ENCODE assay signal across 8 mouse cellular contexts in genomic region chr11:103115163-103116007, GRCm38 (mm10). TPM values are rescaled to one million over a fixed set of nuclear protein-coding genes. Genes with fewer than 3 reads are reported as not detected.
A peak's percentile ranks its signal among the peaks of the same experiment; 100 is the strongest.
DNase-seq lines count a peak whose midpoint lies in the region; ATAC-seq and TF ChIP-seq lines count a peak whose summit lies in the region.

No protein-coding gene starts in this region.

- H3K9ac ChIP-seq in embryonic facial prominence, embryonic 13.5 days = peak overlapping the region; percentile 81
- H3K9ac ChIP-seq in heart, adult 2 months (ENCODE audit: low read depth, low read length) = peak overlapping the region; percentile 90
- peak overlapping the region; percentile 64 for H3K9ac ChIP-seq in limb, embryonic 15.5 days
- peak overlapping the region; percentile 81 for H3K9ac ChIP-seq in midbrain, postnatal 0 days (replicated peaks; ENCODE audit: low read length, poor library complexity, severe bottlenecking)

- peak overlapping the region; percentile 93 for H3K27ac ChIP-seq in embryonic facial prominence, embryonic 13.5 days
- H3K27ac ChIP-seq in heart, adult 2 months = peak overlapping the region; percentile 99
- H3K27ac ChIP-seq in limb, embryonic 15.5 days = peak overlapping the region; percentile 94
- peak overlapping the region; percentile 88 for H3K27ac ChIP-seq in midbrain, postnatal 0 days (ENCODE audit: low read depth, low read length)

- intact Hi-C loops in heart, adult 2 months (cut with DNase I) = loop anchor here (1.0 to 5.0 kb wide), 3 partner anchors 17 to 212 kb away; partner anchors contain the start of genes Hexim2 and Map3k14

- peak overlapping the region; percentile 72 for H3K4me3 ChIP-seq in embryonic facial prominence, embryonic 13.5 days
- peak overlapping the region; percentile 60 for H3K4me3 ChIP-seq in heart, adult 2 months
- peak overlapping the region; percentile 67 for H3K4me3 ChIP-seq in limb, embryonic 15.5 days
- H3K4me3 ChIP-seq in midbrain, postnatal 0 days (ENCODE audit: low read depth, low read length) = peak overlapping the region; percentile 60

- H3K36me3 ChIP-seq in embryonic facial prominence, embryonic 13.5 days = no peaks in the 10 kb centered on the region
- peaks cover 2% of the 10 kb centered on the region for H3K36me3 ChIP-seq in heart, adult 2 months (ENCODE audit: control insufficient read depth, insufficient read depth, low read length)
- no peaks in the 10 kb centered on the region for H3K36me3 ChIP-seq in limb, embryonic 15.5 days
- H3K36me3 ChIP-seq in midbrain, postnatal 0 days (ENCODE audit: insufficient read depth, low read length) = no peaks in the 10 kb centered on the region

- peak overlapping the region; percentile 90 for H3K4me2 ChIP-seq in embryonic facial prominence, embryonic 13.5 days
- H3K4me2 ChIP-seq in limb, embryonic 15.5 days = peak overlapping the region; percentile 51
- peak overlapping the region; percentile 58 for H3K4me2 ChIP-seq in midbrain, postnatal 0 days (ENCODE audit: low read depth, low read length, poor library complexity, severe bottlenecking)

- TF ChIP-seq EP300 in heart, adult 2 months (IDR thresholded peaks at IDR 0.05; ENCODE audit: insufficient read depth, low read depth, low read length) = peak; percentile 76; the same call in 1 of the 2 replicates

- DNase-seq in 3T3-L1 (ENCODE audit: low read depth, low spot score) = peak; percentile 94
- DNase-seq in adrenal gland, postnatal 25 days = peak; percentile 78
- peak; percentile 87 to 90 for DNase-seq in heart, adult 2 months
- peak; percentile 86 to 90 for DNase-seq in kidney, adult 8-10 months
- DNase-seq in midbrain, postnatal 0 days (ENCODE audit: low spot score) = peak; percentile 94
- peak; percentile 80 to 91 for DNase-seq in spleen, postnatal 4 days (ENCODE audit: low spot score in 2 of 2)

- peaks cover 10% of the 10 kb centered on the region for H3K27me3 ChIP-seq in embryonic facial prominence, embryonic 13.5 days
- H3K27me3 ChIP-seq in heart, adult 2 months (ENCODE audit: control insufficient read depth, insufficient read depth, low read length) = no peaks in the 10 kb centered on the region
- no peaks in the 10 kb centered on the region; the same call in 1 of the 2 replicates for H3K27me3 ChIP-seq in limb, embryonic 15.5 days
- peaks cover 13% of the 10 kb centered on the region; the same call in 1 of the 2 replicates for H3K27me3 ChIP-seq in midbrain, postnatal 0 days (ENCODE audit: insufficient read depth, low read length)

- H3K79me2 ChIP-seq in heart, adult 2 months (replicated peaks; ENCODE audit: control insufficient read depth, insufficient read depth, low read length) = no peaks in the 10 kb centered on the region

- TF ChIP-seq POLR2A in heart, adult 2 months (IDR thresholded peaks at IDR 0.05; ENCODE audit: insufficient read depth, low read depth, low read length) = peak; percentile 89

- 2% methylated on average over 34 of the region's 34 CpGs for WGBS in embryonic facial prominence, embryonic 13.5 days
- 1% methylated on average over 34 of the region's 34 CpGs for WGBS in heart, adult 2 months
- WGBS in limb, embryonic 15.5 days = under 1% methylated on average over 34 of the region's 34 CpGs
- under 1% methylated on average over 34 of the region's 34 CpGs for WGBS in midbrain, postnatal 0 days

- peak; percentile 48; the same call in 1 of the 2 replicates for ATAC-seq in embryonic facial prominence, embryonic 13.5 days (ENCODE audit: insufficient number of reproducible peaks, insufficient read depth, low FRiP score, low TSS enrichment, low read depth)
- peak; percentile 46; the same call in 1 of the 2 replicates for ATAC-seq in limb, embryonic 15.5 days (ENCODE audit: insufficient number of reproducible peaks, low FRiP score, low TSS enrichment, low read depth)
- ATAC-seq in midbrain, postnatal 0 days (ENCODE audit: low FRiP score) = peak; percentile 67

- peaks cover 38% of the 10 kb centered on the region for H3K4me1 ChIP-seq in embryonic facial prominence, embryonic 13.5 days
- peaks cover 7% of the 10 kb centered on the region for H3K4me1 ChIP-seq in heart, adult 2 months (ENCODE audit: control insufficient read depth, insufficient read depth, low read length)
- peaks cover 47% of the 10 kb centered on the region for H3K4me1 ChIP-seq in limb, embryonic 15.5 days
- H3K4me1 ChIP-seq in midbrain, postnatal 0 days (ENCODE audit: insufficient read depth, low read length) = peaks cover 5% of the 10 kb centered on the region

- TF ChIP-seq CTCF in heart, adult 2 months (IDR thresholded peaks at IDR 0.05) = no peak
- TF ChIP-seq CTCF in midbrain, postnatal 0 days (IDR thresholded peaks at IDR 0.05) = no peak; the same call in 1 of the 2 replicates

- no peaks in the 10 kb centered on the region for H3K9me3 ChIP-seq in embryonic facial prominence, embryonic 13.5 days
- no peaks in the 10 kb centered on the region for H3K9me3 ChIP-seq in limb, embryonic 15.5 days
- H3K9me3 ChIP-seq in midbrain, postnatal 0 days (ENCODE audit: low read length) = no peaks in the 10 kb centered on the region

RNA-seq across cellular contexts. Expression of gene Hexim1, which starts 0.6 kb away (rescaled TPM):
- 72.0 and 75.6 TPM in 2 replicates for total RNA-seq in adrenal gland, postnatal 25 days (2021)
- polyA plus RNA-seq in embryonic facial prominence, embryonic 13.5 days (2015; fragmentation: Nextera tagmentation; extraction: Ambion mirVana) = 5.2 and 6.9 TPM in 2 replicates
- total RNA-seq in heart, adult 2 months (2021) = 10 to 100 TPM; 18.2 to 19.3 TPM
- 7.8 and 9.0 TPM in 2 replicates for polyA plus RNA-seq in heart, adult 2 months (2012; rRNA removed)
- 5.0 and 5.8 TPM in 2 replicates for polyA plus RNA-seq in limb, embryonic 15.5 days (2015; fragmentation: Nextera tagmentation; extraction: Ambion mirVana)
- 15.5 and 19.1 TPM in 2 replicates for total RNA-seq in midbrain, postnatal 0 days (2014; rRNA removed)
- polyA plus RNA-seq in midbrain, postnatal 0 days (2015; fragmentation: Nextera tagmentation; extraction: Ambion mirVana) = 3.2 and 4.5 TPM in 2 replicates

RNA-seq across cellular contexts. Expression of gene Acbd4, which starts 13.9 kb away (rescaled TPM):
- total RNA-seq in adrenal gland, postnatal 25 days (2021) = 92.1 and 129 TPM in 2 replicates
- 16.6 and 17.4 TPM in 2 replicates for polyA plus RNA-seq in embryonic facial prominence, embryonic 13.5 days (2015; fragmentation: Nextera tagmentation; extraction: Ambion mirVana)
- total RNA-seq in heart, adult 2 months (2021) = 10 to 100 TPM; 27.8 to 38.1 TPM
- polyA plus RNA-seq in heart, adult 2 months (2012; rRNA removed) = 27.5 and 27.8 TPM in 2 replicates
- polyA plus RNA-seq in limb, embryonic 15.5 days (2015; fragmentation: Nextera tagmentation; extraction: Ambion mirVana) = 27.8 and 34.6 TPM in 2 replicates
- 21.8 and 22.9 TPM in 2 replicates for total RNA-seq in midbrain, postnatal 0 days (2014; rRNA removed)
- 17.5 and 21.8 TPM in 2 replicates for polyA plus RNA-seq in midbrain, postnatal 0 days (2015; fragmentation: Nextera tagmentation; extraction: Ambion mirVana)

RNA-seq across cellular contexts. Expression of gene Plcd3, which starts 13.9 kb away (rescaled TPM):
- total RNA-seq in adrenal gland, postnatal 25 days (2021) = 9.1 and 13.7 TPM in 2 replicates
- polyA plus RNA-seq in embryonic facial prominence, embryonic 13.5 days (2015; fragmentation: Nextera tagmentation; extraction: Ambion mirVana) = 5.3 and 7.2 TPM in 2 replicates
- 10 to 100 TPM; 13.7 to 14.0 TPM for total RNA-seq in heart, adult 2 months (2021)
- 20.6 and 22.3 TPM in 2 replicates for polyA plus RNA-seq in heart, adult 2 months (2012; rRNA removed)
- polyA plus RNA-seq in limb, embryonic 15.5 days (2015; fragmentation: Nextera tagmentation; extraction: Ambion mirVana) = 6.5 and 7.6 TPM in 2 replicates
- total RNA-seq in midbrain, postnatal 0 days (2014; rRNA removed) = 9.4 and 9.7 TPM in 2 replicates
- polyA plus RNA-seq in midbrain, postnatal 0 days (2015; fragmentation: Nextera tagmentation; extraction: Ambion mirVana) = 4.7 and 4.9 TPM in 2 replicates

RNA-seq across cellular contexts. Expression of gene Hexim2, which starts 16.8 kb away (rescaled TPM):
- total RNA-seq in adrenal gland, postnatal 25 days (2021) = 3.9 and 6.2 TPM in 2 replicates
- polyA plus RNA-seq in embryonic facial prominence, embryonic 13.5 days (2015; fragmentation: Nextera tagmentation; extraction: Ambion mirVana) = 15.0 and 16.2 TPM in 2 replicates
- 1 to 10 TPM; 1.3 to 1.9 TPM for total RNA-seq in heart, adult 2 months (2021)
- 2.6 and 2.9 TPM in 2 replicates for polyA plus RNA-seq in heart, adult 2 months (2012; rRNA removed)
- polyA plus RNA-seq in limb, embryonic 15.5 days (2015; fragmentation: Nextera tagmentation; extraction: Ambion mirVana) = 11.7 and 12.2 TPM in 2 replicates
- 46.3 and 57.8 TPM in 2 replicates for total RNA-seq in midbrain, postnatal 0 days (2014; rRNA removed)
- 38.0 and 40.5 TPM in 2 replicates for polyA plus RNA-seq in midbrain, postnatal 0 days (2015; fragmentation: Nextera tagmentation; extraction: Ambion mirVana)

RNA-seq across cellular contexts. Expression of gene Fmnl1, which starts 55.5 kb away (rescaled TPM):
- total RNA-seq in adrenal gland, postnatal 25 days (2021) = 15.6 and 19.9 TPM in 2 replicates
- 1.7 and 2.4 TPM in 2 replicates for polyA plus RNA-seq in embryonic facial prominence, embryonic 13.5 days (2015; fragmentation: Nextera tagmentation; extraction: Ambion mirVana)
- total RNA-seq in heart, adult 2 months (2021) = 10 to 100 TPM; 12.1 to 14.5 TPM
- polyA plus RNA-seq in heart, adult 2 months (2012; rRNA removed) = 12.8 and 14.2 TPM in 2 replicates
- polyA plus RNA-seq in limb, embryonic 15.5 days (2015; fragmentation: Nextera tagmentation; extraction: Ambion mirVana) = 2.4 and 3.0 TPM in 2 replicates
- 12.0 and 14.3 TPM in 2 replicates for total RNA-seq in midbrain, postnatal 0 days (2014; rRNA removed)
- 7.3 and 9.5 TPM in 2 replicates for polyA plus RNA-seq in midbrain, postnatal 0 days (2015; fragmentation: Nextera tagmentation; extraction: Ambion mirVana)

Comparison
In these comparisons a context has a peak if more than half of its experiments do, and no peak if none do; other contexts are left out.
1. Peak in every context shown above with its lines: DNase-seq, ATAC-seq, H3K4me3 ChIP-seq and H3K27ac ChIP-seq.